Mouse (Mus musculus) forebrain, embryonic 15.5 days (tissue): ENCODE measurements around the gene Rad51b. TPM values are rescaled to one million over a fixed set of nuclear protein-coding genes. Genes with fewer than 3 reads are reported as not detected.

Experiments used
- ATAC-seq: fragments of 200-750 bp; cut with Nextera tagmentation; replicated peaks from 2 replicates; pipeline ENCODE4 v1.8.0; 2017; ENCODE audit warnings: mild to moderate bottlenecking, moderate TSS enrichment, moderate library complexity
- H3K27ac ChIP-seq: fragments of 300-500 bp; sonication (generic); replicated peaks from 2 replicates; pipeline ENCODE4 v1.5.1; 2015; ENCODE audit warnings: mild to moderate bottlenecking, inconsistent platforms
- H3K27me3 ChIP-seq: fragments of 300-500 bp; sonication (generic); 2 replicates; pipeline ENCODE4 v1.6.1; 2015; ENCODE audit warnings: inconsistent platforms
- H3K36me3 ChIP-seq: fragments of 300-500 bp; sonication (generic); 2 replicates; pipeline ENCODE4 v1.6.1; 2015; ENCODE audit warnings: mild to moderate bottlenecking, inconsistent platforms
- H3K4me1 ChIP-seq: fragments of 300-500 bp; sonication (generic); 2 replicates; pipeline ENCODE4 v1.6.1; 2015; ENCODE audit warnings: inconsistent platforms
- H3K4me2 ChIP-seq: fragments of 300-500 bp; sonication (generic); replicated peaks from 2 replicates; pipeline ENCODE4 v1.6.1; 2015; ENCODE audit warnings: mild to moderate bottlenecking, inconsistent platforms
- H3K4me3 ChIP-seq: fragments of 300-500 bp; sonication (generic); 2 replicates; pipeline ENCODE4 v1.5.1; 2015; ENCODE audit warnings: mild to moderate bottlenecking, inconsistent platforms
- H3K9ac ChIP-seq: fragments of 300-500 bp; sonication (generic); replicated peaks from 2 replicates; pipeline ENCODE4 v1.6.1; 2015; ENCODE audit warnings: mild to moderate bottlenecking, inconsistent platforms
- H3K9me3 ChIP-seq: fragments of 300-500 bp; sonication (generic); 2 replicates; pipeline ENCODE4 v1.6.1; 2016; ENCODE audit warnings: inconsistent platforms
- WGBS: fragments of 180-500 bp; shearing (Covaris S2); methylation state at CpG from one replicate; pipeline ENCODE4 v1.1.7; 2015; ENCODE audit warnings: mixed read lengths; 5-methylcytosine and 5-hydroxymethylcytosine counted together
- polyA plus RNA-seq: library from polyadenylated mRNA; unstranded; fragments of >200 nt; fragmentation: Nextera tagmentation; extraction: Ambion mirVana; gene quantifications from 2 replicates; pipeline ENCODE4 v1.2.1, GENCODE M21; 2015

Rad51b gene
- polyA plus RNA-seq, 1 experiment from 2014 or later = 3.0 TPM

DNA sequence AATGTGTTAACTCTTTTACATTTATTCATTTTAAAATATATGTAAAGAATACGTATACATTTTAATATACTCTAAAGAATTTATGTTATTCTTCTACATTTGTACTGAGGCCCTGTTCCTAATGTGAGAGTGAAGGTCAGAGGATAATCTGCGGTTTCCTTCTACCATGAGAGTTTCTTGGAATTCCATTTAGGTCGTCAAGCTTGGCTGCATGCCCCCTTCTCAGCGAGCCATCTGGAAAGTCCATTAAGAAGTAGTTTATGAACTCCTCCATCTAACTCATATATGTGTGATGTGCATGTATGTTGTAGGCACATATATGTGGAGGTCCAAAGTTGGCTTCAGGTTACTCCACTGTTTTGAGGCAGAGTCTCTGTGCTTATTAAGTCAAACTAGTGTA lies 188.4 kb downstream of the Rad51b start:
- Histone ChIP-seq H3K4me3 (no peak overlapping the region), H3K27ac (no peak overlapping the region), H3K4me2 (no peak overlapping the region), H3K27me3 (no peaks in the 10 kb centered on the region), H3K9me3 (no peaks in the 10 kb centered on the region), H3K4me1 (peaks cover 5% of the 10 kb centered on the region; the same call in 1 of the 2 replicates), H3K9ac (no peak overlapping the region), H3K36me3 (no peaks in the 10 kb centered on the region)
- 81% methylated on average over 4 of the region's 4 CpGs for WGBS
- ATAC-seq = no peak

DNA sequence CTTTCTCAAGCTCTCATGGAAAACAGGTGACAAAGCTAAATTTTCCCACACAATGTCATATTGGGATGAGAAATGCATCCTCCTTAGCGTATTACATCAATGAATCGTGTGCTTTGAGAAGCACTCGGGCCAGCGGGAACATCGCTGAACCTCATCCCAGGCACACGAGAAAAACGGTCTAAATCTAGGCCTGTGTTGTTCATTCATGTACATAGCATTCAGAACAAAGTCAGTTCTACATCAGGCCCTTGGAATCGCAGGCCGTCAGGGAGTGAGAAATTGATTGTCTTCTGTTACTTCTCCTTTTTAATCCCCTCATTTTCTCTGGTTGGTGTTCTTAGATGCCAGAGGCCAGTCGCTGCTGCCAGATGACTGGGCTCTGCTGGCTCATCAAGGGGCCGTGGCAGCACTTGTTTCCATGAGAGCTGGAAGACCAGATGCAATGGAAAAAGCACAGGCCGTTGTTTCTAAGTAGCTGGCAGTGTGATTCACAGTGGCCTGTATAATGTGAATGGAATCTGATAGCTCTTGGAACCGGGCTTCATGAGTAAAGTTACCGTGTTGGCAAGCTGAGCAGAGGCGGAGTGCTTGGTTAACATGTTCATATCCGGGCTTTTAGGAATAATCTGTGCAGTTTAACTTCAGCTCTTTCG lies 191.6 kb downstream of the Rad51b start:
- H3K27me3 ChIP-seq = no peaks in the 10 kb centered on the region
- peaks cover 5% of the 10 kb centered on the region; the same call in 1 of the 2 replicates for H3K4me1 ChIP-seq
- WGBS = 59% methylated on average over 17 of the region's 17 CpGs
- H3K9me3 ChIP-seq = no peaks in the 10 kb centered on the region
- peak overlapping the region; percentile 45; the same call in 1 of the 2 replicates for H3K27ac ChIP-seq
- H3K4me3 ChIP-seq = no peak overlapping the region
- H3K4me2 ChIP-seq = no peak overlapping the region
- H3K36me3 ChIP-seq = no peaks in the 10 kb centered on the region
- H3K9ac ChIP-seq = no peak overlapping the region
- 0 out of 2 replicates have a peak, but pooled peaks have one; percentile 35 for ATAC-seq

DNA sequence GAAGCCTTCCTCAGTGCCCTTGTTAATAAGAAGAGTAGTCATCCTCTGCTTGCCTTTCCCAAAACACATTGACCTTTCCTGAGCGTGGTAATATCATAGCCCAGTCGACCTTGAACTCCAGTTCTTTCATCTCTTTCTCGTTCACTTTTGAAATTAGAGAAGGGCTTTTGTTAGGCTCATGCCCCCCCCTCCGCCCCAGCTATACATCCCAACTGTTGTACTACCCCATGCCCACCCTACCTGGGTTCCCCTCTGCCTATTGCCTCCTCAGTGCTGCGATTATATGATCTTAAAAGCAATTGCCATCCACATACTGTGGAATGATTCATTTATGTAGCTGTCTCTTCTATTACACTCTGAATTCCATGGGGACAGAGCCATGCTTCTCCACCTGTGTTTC lies 193.5 kb downstream of the Rad51b start:
- H3K4me2 ChIP-seq = no peak overlapping the region
- 78% methylated on average over 5 of the region's 5 CpGs for whole genome bisulfite sequencing
- H3K9me3 ChIP-seq = no peaks in the 10 kb centered on the region
- peaks cover 5% of the 10 kb centered on the region; the same call in 1 of the 2 replicates for H3K4me1 ChIP-seq
- no peak overlapping the region for H3K27ac ChIP-seq
- no peaks in the 10 kb centered on the region for H3K27me3 ChIP-seq
- no peak overlapping the region for H3K9ac ChIP-seq
- no peaks in the 10 kb centered on the region for H3K36me3 ChIP-seq
- no peak for ATAC-seq
- no peak overlapping the region for H3K4me3 ChIP-seq

DNA sequence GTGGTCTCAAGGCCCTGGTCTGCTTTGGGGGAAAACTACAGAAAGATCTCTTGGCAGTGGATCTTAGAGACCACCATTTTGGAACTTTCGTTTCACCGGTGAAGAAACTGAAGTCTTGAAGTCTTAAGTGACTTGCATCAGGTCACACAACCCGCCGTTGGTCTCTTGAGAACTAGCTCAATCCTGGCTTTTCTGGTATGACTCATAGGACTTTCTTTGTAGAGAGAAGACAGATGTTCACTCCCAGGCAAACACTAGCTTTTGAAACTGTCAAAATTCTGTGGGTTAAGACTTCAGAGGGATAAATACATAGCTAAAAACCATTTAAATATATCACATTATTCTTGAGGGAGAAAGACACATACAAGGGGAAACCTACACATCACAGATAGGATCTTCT lies 195.1 kb downstream of the Rad51b start:
- Histone ChIP-seq H3K36me3 (no peaks in the 10 kb centered on the region), H3K9me3 (no peaks in the 10 kb centered on the region), H3K4me2 (no peak overlapping the region), H3K4me1 (peaks cover 5% of the 10 kb centered on the region; the same call in 1 of the 2 replicates), H3K4me3 (no peak overlapping the region), H3K27ac (no peak overlapping the region), H3K9ac (no peak overlapping the region), H3K27me3 (no peaks in the 10 kb centered on the region)
- ATAC-seq = no peak
- 90% methylated on average over 4 of the region's 4 CpGs for WGBS

DNA sequence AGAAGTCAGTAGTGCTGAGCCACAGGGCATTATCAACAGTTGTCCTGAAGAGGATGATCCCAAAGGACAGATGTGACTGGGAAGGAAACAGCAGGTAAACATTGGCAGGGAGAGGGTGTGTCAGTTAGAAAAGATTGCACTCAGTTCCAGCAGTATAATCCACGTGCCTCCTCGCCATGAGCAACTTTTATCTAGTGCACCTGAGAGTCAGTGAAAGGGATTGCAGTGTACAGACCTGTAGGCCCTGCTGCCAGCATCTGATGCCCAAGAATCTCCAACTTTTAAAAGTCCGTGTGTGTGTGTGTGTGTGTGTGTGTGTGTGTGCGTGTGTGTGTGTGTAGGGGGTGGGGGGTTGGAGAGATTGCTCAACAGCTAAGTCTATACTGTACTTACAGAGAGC lies 195.5 kb downstream of the Rad51b start:
- WGBS = 93% methylated on average over 4 of the region's 4 CpGs
- no peak overlapping the region for H3K27ac ChIP-seq

DNA sequence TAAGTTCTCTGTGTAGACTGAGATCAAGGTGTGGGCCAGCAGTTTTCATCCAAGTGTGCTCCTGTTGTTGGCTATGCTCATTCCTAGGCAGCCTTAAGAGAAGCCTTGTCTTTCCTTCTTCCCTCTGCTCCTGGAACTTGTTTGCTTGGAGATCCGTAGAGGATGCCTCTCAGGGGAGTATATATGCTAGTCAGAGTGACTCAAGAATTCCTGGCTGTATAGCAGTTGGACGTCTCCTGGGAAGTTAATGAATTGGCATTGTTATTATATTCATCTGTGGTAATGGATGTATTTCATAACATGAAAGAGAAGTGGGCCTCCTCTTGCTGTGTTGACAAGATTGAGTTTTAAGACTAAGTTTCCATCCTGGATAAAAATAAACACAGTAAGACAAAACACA lies 196.4 kb downstream of the Rad51b start:
- Histone ChIP-seq H3K36me3 (no peaks in the 10 kb centered on the region), H3K27me3 (no peaks in the 10 kb centered on the region), H3K9me3 (no peaks in the 10 kb centered on the region), H3K4me2 (no peak overlapping the region), H3K4me3 (no peak overlapping the region), H3K27ac (no peak overlapping the region), H3K9ac (no peak overlapping the region), H3K4me1 (peaks cover 3% of the 10 kb centered on the region; the same call in 1 of the 2 replicates)
- WGBS = 83% methylated on average over 2 of the region's 2 CpGs
- no peak for ATAC-seq

More for the DNA sequence above, 195.5 kb downstream of the Rad51b start:
- Histone ChIP-seq H3K9me3 (no peaks in the 10 kb centered on the region), H3K4me1 (peaks cover 5% of the 10 kb centered on the region; the same call in 1 of the 2 replicates), H3K4me3 (no peak overlapping the region), H3K9ac (no peak overlapping the region), H3K4me2 (no peak overlapping the region), H3K27me3 (no peaks in the 10 kb centered on the region), H3K36me3 (no peaks in the 10 kb centered on the region)
- ATAC-seq = no peak

DNA sequence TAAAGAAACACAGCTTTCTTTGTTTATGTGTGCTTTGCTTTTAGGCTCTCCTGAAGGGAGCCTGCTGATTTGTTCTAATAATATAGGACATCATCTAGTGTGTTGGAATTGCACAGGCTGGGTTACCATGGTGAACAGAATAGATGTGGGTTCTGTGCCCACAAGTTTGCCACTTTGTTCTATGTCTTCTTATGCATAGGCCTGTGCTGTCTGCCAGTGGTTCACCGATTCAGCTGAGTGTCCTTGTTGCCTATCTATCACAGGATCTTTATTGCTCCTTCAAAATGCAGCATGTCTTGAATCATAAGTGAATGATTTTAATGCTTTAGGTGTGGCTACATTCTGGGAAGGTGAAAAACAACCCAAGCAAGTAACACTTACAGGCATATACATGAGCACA lies 201.2 kb downstream of the Rad51b start:
- no peak for ATAC-seq
- Histone ChIP-seq H3K27me3 (no peaks in the 10 kb centered on the region), H3K9ac (no peak overlapping the region), H3K4me1 (peaks cover 10% of the 10 kb centered on the region; the same call in 1 of the 2 replicates), H3K27ac (no peak overlapping the region), H3K4me2 (no peak overlapping the region), H3K36me3 (no peaks in the 10 kb centered on the region), H3K4me3 (no peak overlapping the region), H3K9me3 (no peaks in the 10 kb centered on the region)
- 73% methylated on average over 1 of the region's 1 CpGs for WGBS

DNA sequence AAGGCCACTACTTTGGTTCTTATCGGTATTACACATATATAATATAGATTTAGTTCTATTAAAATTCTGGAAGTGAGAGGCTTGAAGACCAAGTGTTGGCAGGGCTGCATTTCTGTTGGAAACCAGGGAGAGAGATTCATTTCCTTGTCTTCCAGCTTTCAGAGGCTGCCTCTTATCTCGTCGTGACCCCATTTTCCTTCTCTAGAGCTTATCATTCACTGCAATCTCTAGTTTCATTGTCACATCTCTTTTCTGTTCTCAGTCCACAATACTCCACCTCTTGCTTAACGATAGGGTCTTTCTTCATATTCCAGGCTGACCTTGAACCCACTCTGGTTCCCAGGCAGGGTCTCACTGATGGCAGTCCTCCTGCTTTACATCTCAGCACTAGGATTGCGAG lies 202.7 kb downstream of the Rad51b start:
- Histone ChIP-seq H3K36me3 (no peaks in the 10 kb centered on the region), H3K27me3 (no peaks in the 10 kb centered on the region), H3K9ac (no peak overlapping the region), H3K27ac (no peak overlapping the region), H3K4me2 (no peak overlapping the region), H3K9me3 (no peaks in the 10 kb centered on the region), H3K4me3 (no peak overlapping the region), H3K4me1 (peaks cover 24% of the 10 kb centered on the region; the same call in 1 of the 2 replicates)
- 95% methylated on average over 5 of the region's 5 CpGs for WGBS
- no peak for ATAC-seq

DNA sequence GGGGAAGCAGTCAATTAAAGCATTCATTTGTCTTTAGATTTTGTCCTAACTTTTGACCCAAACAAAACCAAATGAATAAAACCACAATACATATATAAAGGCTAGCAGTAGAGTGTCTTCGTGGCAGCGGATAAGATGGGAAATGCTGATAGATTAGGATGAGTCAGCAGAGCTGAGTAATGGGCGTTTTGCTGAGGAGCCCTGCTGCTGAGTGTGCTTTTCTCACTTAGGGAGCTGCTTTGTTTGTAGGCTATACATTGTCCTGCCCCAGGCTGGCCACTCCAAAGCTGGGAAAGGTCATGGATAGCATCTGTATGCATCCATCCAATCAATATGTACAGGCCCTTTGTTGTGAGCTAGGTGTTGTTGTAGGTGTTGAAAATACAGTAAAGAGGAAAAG lies 204.8 kb downstream of the Rad51b start:
- no peaks in the 10 kb centered on the region for H3K27me3 ChIP-seq
- no peak overlapping the region for H3K9ac ChIP-seq
- no peak overlapping the region for H3K4me2 ChIP-seq
- H3K4me3 ChIP-seq = no peak overlapping the region
- H3K4me1 ChIP-seq = peaks cover 33% of the 10 kb centered on the region
- no peak for ATAC-seq
- H3K27ac ChIP-seq = no peak overlapping the region
- H3K36me3 ChIP-seq = no peaks in the 10 kb centered on the region
- 66% methylated on average over 3 of the region's 3 CpGs for WGBS
- H3K9me3 ChIP-seq = no peaks in the 10 kb centered on the region

DNA sequence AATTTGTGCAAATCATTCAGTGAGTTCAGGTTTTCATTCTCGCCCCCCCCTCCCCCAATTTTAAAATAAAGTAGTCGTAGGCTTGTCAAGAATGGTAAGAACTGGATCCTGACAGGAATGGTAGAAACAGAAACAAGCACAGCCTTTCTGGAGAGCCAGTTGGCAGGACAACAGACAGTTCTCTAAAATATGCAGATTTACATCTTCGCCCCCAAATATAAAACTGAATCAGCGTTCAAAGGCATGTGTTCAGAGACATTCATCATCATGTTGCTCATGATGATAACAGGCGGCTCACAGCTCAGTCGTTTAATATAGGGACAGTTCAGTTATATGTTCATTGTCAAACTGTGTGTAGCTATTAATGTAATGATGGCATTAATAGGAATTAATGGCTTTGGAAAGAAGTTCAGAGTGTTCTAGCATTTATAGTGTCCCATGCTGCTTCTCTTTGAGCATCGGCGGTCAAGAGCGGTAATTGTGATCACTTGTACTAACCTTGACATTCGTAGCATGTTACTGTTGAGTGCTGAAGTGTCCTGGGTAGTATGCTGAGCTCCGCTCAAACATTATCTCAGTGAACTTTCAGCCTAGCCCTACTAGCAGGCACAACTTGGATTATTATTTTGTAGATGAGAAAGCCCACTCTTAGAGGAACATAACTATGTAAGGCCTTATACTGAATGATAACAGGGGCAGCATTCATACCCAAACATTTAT lies 205.9 kb downstream of the Rad51b start:
- 71% methylated on average over 11 of the region's 11 CpGs for WGBS

DNA sequence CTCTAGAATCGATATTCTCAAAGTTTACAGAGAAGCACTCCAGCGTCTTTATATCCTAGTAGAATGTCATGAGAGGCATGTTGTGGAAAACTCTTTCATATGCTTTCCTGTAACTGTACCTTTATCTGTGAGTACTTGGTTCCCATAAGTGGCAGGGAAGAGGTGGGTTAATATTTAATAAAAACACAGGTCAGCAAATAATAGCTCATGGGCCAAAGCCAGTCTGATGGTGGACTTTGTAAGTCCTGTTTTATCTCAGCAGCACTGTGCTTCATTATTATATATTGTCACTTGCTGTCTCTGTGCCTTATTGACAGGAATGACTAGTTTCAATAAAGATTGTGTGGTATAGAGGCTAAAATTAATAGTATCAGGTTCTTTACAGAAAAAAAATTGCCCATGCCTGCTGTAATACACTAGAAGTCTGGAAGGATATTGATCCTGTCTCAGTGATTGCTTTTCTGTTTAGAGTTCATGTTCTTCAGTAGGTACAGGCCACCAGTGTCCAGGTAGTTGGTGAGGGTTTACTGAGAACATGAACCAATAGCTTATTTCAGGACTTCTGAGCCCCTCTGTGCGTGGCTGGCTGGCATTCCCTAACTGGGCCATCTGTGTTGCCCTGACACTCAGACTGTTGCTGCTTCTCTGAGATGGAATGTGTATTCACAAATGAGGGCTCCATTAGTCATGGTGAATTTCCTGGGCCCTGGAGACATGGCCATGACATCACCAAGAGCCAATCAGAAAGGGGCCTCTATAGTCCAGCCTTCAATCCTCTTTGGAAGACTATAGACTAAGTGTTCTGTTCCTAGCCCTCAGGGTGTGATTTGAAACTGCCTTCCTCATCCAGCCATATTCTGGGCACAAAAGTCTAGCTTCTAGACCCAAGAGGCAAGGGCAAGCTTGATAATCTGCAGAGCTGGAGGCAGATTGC lies 206.8 kb downstream of the Rad51b start:
- Histone ChIP-seq H3K4me1 (peaks cover 42% of the 10 kb centered on the region), H3K9me3 (no peaks in the 10 kb centered on the region), H3K27ac (peak overlapping the region; percentile 74), H3K36me3 (no peaks in the 10 kb centered on the region), H3K27me3 (no peaks in the 10 kb centered on the region), H3K4me3 (no peak overlapping the region), H3K9ac (no peak overlapping the region), H3K4me2 (no peak overlapping the region)
- 63% methylated on average over 3 of the region's 3 CpGs for WGBS
- ATAC-seq = peak; percentile 78

More for the DNA sequence above, 205.9 kb downstream of the Rad51b start:
- Histone ChIP-seq H3K27me3 (no peaks in the 10 kb centered on the region), H3K4me1 (peaks cover 42% of the 10 kb centered on the region), H3K27ac (peak overlapping the region; percentile 74; the same call in 1 of the 2 replicates), H3K36me3 (no peaks in the 10 kb centered on the region), H3K4me2 (no peak overlapping the region), H3K9me3 (no peaks in the 10 kb centered on the region), H3K4me3 (no peak overlapping the region), H3K9ac (no peak overlapping the region)
- ATAC-seq = no peak

DNA sequence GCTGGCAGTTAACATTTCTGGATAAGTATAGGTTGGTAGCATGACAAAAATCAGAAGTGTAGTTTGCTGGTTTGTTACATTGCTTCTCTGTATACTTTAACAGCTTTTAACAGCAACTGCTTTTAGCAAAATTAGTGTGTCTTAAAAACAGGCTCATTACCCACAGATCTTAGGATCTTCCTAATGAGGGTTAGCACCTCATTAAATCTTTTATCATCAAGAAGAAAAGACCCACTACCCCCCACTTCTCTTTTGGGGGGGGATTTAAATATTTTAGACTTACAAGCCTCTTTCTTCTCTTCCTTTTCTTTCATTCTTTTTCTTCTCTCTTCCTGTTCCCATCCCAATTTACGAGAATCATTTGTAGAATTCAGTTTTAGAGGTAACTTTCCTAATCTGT lies 207.6 kb downstream of the Rad51b start:
- H3K36me3 ChIP-seq = no peaks in the 10 kb centered on the region
- H3K27ac ChIP-seq = peak overlapping the region; percentile 74
- H3K4me3 ChIP-seq = no peak overlapping the region
- no peaks in the 10 kb centered on the region for H3K9me3 ChIP-seq
- H3K4me2 ChIP-seq = no peak overlapping the region
- H3K27me3 ChIP-seq = no peaks in the 10 kb centered on the region
- WGBS = 24% methylated on average over 1 of the region's 1 CpGs
- H3K4me1 ChIP-seq = peaks cover 42% of the 10 kb centered on the region
- no peak overlapping the region for H3K9ac ChIP-seq
- no peak for ATAC-seq
